Comparison of ENCODE assay signal across 9 mouse cellular contexts in genomic region chr11:90252366-90252765, GRCm38 (mm10). TPM values are rescaled to one million over a fixed set of nuclear protein-coding genes. Genes with fewer than 3 reads are reported as not detected.
DNase-seq lines count a peak whose midpoint lies in the region; ATAC-seq lines count a peak whose summit lies in the region.
"Had no signal": no experiment of that assay in that cellular context is flagged by ENCODE, and none has a peak within 500 bp of the region (broad histone marks: within the 10 kb centered on the region; RNA-seq: fewer than 3 reads in every experiment).

No protein-coding gene starts in this region.

- peak overlapping the region; percentile 34 for H3K9ac ChIP-seq in heart, embryonic 15.5 days
- H3K9ac ChIP-seq in midbrain, embryonic 14.5 days (replicated peaks; ENCODE audit: low read length), result no peak overlapping the region
- no peak overlapping the region for H3K9ac ChIP-seq in intestine, embryonic 14.5 days (ENCODE audit: low read length)
- H3K9ac ChIP-seq in stomach, embryonic 16.5 days (ENCODE audit: low read length), result no peak overlapping the region

- H3K36me3 ChIP-seq in heart, embryonic 15.5 days, result 0 out of 2 replicates have a peak, but pooled peaks cover under 1% of the 10 kb centered on the region
- peaks cover 2% of the 10 kb centered on the region for H3K36me3 ChIP-seq in midbrain, embryonic 14.5 days (ENCODE audit: control insufficient read depth, insufficient read depth, low read length)
- peaks cover 10% of the 10 kb centered on the region; the same call in 1 of the 2 replicates for H3K36me3 ChIP-seq in midbrain, embryonic 10.5 days
- no peaks in the 10 kb centered on the region for H3K36me3 ChIP-seq in intestine, embryonic 14.5 days (ENCODE audit: control insufficient read depth, insufficient read depth, low read length)
- no peaks in the 10 kb centered on the region for H3K36me3 ChIP-seq in stomach, embryonic 16.5 days (ENCODE audit: control insufficient read depth, insufficient read depth, low read length)

- no peaks in the 10 kb centered on the region for H3K9me3 ChIP-seq in heart, embryonic 15.5 days (replicated peaks)
- H3K9me3 ChIP-seq in midbrain, embryonic 14.5 days (ENCODE audit: control insufficient read depth, low read length), result no peaks in the 10 kb centered on the region
- H3K9me3 ChIP-seq in midbrain, embryonic 10.5 days (replicated peaks), result no peaks in the 10 kb centered on the region
- H3K9me3 ChIP-seq in intestine, embryonic 14.5 days (ENCODE audit: control insufficient read depth, low read length), result no peaks in the 10 kb centered on the region
- H3K9me3 ChIP-seq in stomach, embryonic 16.5 days (replicated peaks; ENCODE audit: control insufficient read depth, low read length), result no peaks in the 10 kb centered on the region

- no peaks in the 10 kb centered on the region for H3K27me3 ChIP-seq in heart, embryonic 15.5 days
- H3K27me3 ChIP-seq in midbrain, embryonic 14.5 days (ENCODE audit: control insufficient read depth, insufficient read depth, low read length), result no peaks in the 10 kb centered on the region
- no peaks in the 10 kb centered on the region for H3K27me3 ChIP-seq in midbrain, embryonic 10.5 days (ENCODE audit: low read depth, poor library complexity, severe bottlenecking)
- H3K27me3 ChIP-seq in intestine, embryonic 14.5 days (replicated peaks; ENCODE audit: control insufficient read depth, insufficient read depth, low read length), result no peaks in the 10 kb centered on the region
- H3K27me3 ChIP-seq in stomach, embryonic 16.5 days (ENCODE audit: control insufficient read depth, insufficient read depth, low read length), result no peaks in the 10 kb centered on the region
- H3K27me3 ChIP-seq: Patski had no signal

- peak overlapping the region; percentile 67 for H3K4me2 ChIP-seq in heart, embryonic 15.5 days
- 0 out of 2 replicates have a peak overlapping the region, but pooled peaks have one; percentile 11 for H3K4me2 ChIP-seq in midbrain, embryonic 14.5 days (ENCODE audit: low read length)
- H3K4me2 ChIP-seq in intestine, embryonic 14.5 days (ENCODE audit: low read length), result peak overlapping the region; percentile 77
- peak overlapping the region; percentile 24 for H3K4me2 ChIP-seq in stomach, embryonic 16.5 days (ENCODE audit: low read depth, low read length)

- peak overlapping the region; percentile 27 for H3K4me3 ChIP-seq in heart, embryonic 15.5 days
- no peak overlapping the region for H3K4me3 ChIP-seq in midbrain, embryonic 14.5 days (replicated peaks; ENCODE audit: low read depth, low read length)
- no peak overlapping the region for H3K4me3 ChIP-seq in midbrain, embryonic 10.5 days
- H3K4me3 ChIP-seq in intestine, embryonic 14.5 days (ENCODE audit: low read depth, low read length), result peak overlapping the region; percentile 0; the same call in 1 of the 2 replicates
- H3K4me3 ChIP-seq in stomach, embryonic 16.5 days (replicated peaks; ENCODE audit: low read length), result 0 out of 2 replicates have a peak overlapping the region, but pooled peaks have one; percentile 3

- no peak for ATAC-seq in heart, embryonic 15.5 days (replicated peaks; ENCODE audit: insufficient number of reproducible peaks, insufficient read depth, low FRiP score, low read depth)
- no peak for ATAC-seq in midbrain, embryonic 14.5 days (ENCODE audit: low FRiP score, low TSS enrichment)
- ATAC-seq in intestine, embryonic 14.5 days (replicated peaks; ENCODE audit: low FRiP score, low TSS enrichment, low read depth), result no peak
- no peak for ATAC-seq in stomach, embryonic 16.5 days (ENCODE audit: insufficient read depth, low FRiP score)
- ATAC-seq in CD4-positive, CD25-positive, alpha-beta regulatory T cell, adult 4 months, result no peak
- ATAC-seq: Patski had no signal

- WGBS in heart, embryonic 15.5 days, result 23% methylated on average over 8 of the region's 8 CpGs
- 70% methylated on average over 8 of the region's 8 CpGs for WGBS in midbrain, embryonic 14.5 days
- WGBS in midbrain, embryonic 10.5 days, result 77% methylated on average over 8 of the region's 8 CpGs
- WGBS in intestine, embryonic 14.5 days, result 47% methylated on average over 8 of the region's 8 CpGs
- 52% methylated on average over 8 of the region's 8 CpGs for WGBS in stomach, embryonic 16.5 days

- no peak for DNase-seq in heart, adult 8-10 months (ENCODE audit: low spot score)
- no peak for DNase-seq in midbrain, embryonic 14.5 days
- DNase-seq in midbrain, embryonic 10.5 days (ENCODE audit: low spot score), result no peak
- no peak for DNase-seq in intestine, embryonic 14.5 days (ENCODE audit: low spot score)
- DNase-seq: kidney, postnatal 10 days had no signal

- H3K27ac ChIP-seq in heart, embryonic 15.5 days, result peak overlapping the region; percentile 94
- H3K27ac ChIP-seq in midbrain, embryonic 14.5 days (replicated peaks; ENCODE audit: low read depth, low read length), result no peak overlapping the region
- H3K27ac ChIP-seq in midbrain, embryonic 10.5 days (replicated peaks), result no peak overlapping the region
- H3K27ac ChIP-seq in intestine, embryonic 14.5 days (ENCODE audit: low read depth), result no peak overlapping the region
- H3K27ac ChIP-seq in stomach, embryonic 16.5 days (ENCODE audit: low read length), result no peak overlapping the region

- peaks cover 54% of the 10 kb centered on the region for H3K4me1 ChIP-seq in heart, embryonic 15.5 days (replicated peaks)
- H3K4me1 ChIP-seq in midbrain, embryonic 14.5 days (ENCODE audit: control insufficient read depth, insufficient read depth, low read length), result peaks cover 25% of the 10 kb centered on the region
- peaks cover 35% of the 10 kb centered on the region for H3K4me1 ChIP-seq in midbrain, embryonic 10.5 days
- peaks cover 30% of the 10 kb centered on the region for H3K4me1 ChIP-seq in intestine, embryonic 14.5 days (replicated peaks; ENCODE audit: control insufficient read depth, insufficient read depth, low read length)
- peaks cover 26% of the 10 kb centered on the region for H3K4me1 ChIP-seq in stomach, embryonic 16.5 days (ENCODE audit: control insufficient read depth, insufficient read depth, low read length)

RNA-seq across cellular contexts. Expression of gene Mmd, which starts 3.1 kb away (rescaled TPM):
- 75.4 and 82.9 TPM in 2 replicates for polyA plus RNA-seq in heart, embryonic 15.5 days (2015; fragmentation: Nextera tagmentation; extraction: Ambion mirVana)
- total RNA-seq in heart, adult 8-10 months (2022), result 10 to 100 TPM; 23.7 to 34.1 (median 28.2) TPM
- 91.2 and 93.6 TPM in 2 replicates for polyA plus RNA-seq in midbrain, embryonic 14.5 days (2014; fragmentation: Nextera tagmentation; extraction: Ambion mirVana)
- 38.9 and 42.7 TPM in 2 replicates for polyA plus RNA-seq in midbrain, embryonic 10.5 days (2016; fragmentation: Nextera tagmentation; extraction: Ambion mirVana)
- polyA plus RNA-seq in intestine, embryonic 14.5 days (2014; fragmentation: Nextera tagmentation; extraction: Ambion mirVana), result 35.5 and 41.1 TPM in 2 replicates
- polyA plus RNA-seq in stomach, embryonic 16.5 days (2015; fragmentation: Nextera tagmentation; extraction: Ambion mirVana), result 47.5 and 48.6 TPM in 2 replicates
- 10 to 100 TPM; 20.8 to 21.5 TPM for polyA plus RNA-seq in CD4-positive, CD25-positive, alpha-beta regulatory T cell, adult 4 months (2017; shearing (Covaris generic))

Comparison
In these comparisons a context has a peak if more than half of its experiments do, and no peak if none do; other contexts are left out.
1. H3K4me2 ChIP-seq: peak in every context shown above with its lines; median percentile 77 in intestine, embryonic 14.5 days; 67 in heart, embryonic 15.5 days; 24 in stomach, embryonic 16.5 days; 11 in midbrain, embryonic 14.5 days.
2. H3K4me3 ChIP-seq: peak in heart, embryonic 15.5 days (single experiment), intestine, embryonic 14.5 days (single experiment) and stomach, embryonic 16.5 days (single experiment); none in midbrain, embryonic 14.5 days (single experiment) and midbrain, embryonic 10.5 days (single experiment).